Mouse (Mus musculus): ENCODE data around the gene Prkn. TPM values are rescaled to one million over a fixed set of nuclear protein-coding genes. Genes with fewer than 3 reads are reported as not detected.

The Prkn gene
- total and polyA plus RNA-seq, 3 experiments: 0.39 to 0.50 TPM; not detected in 1

DNA sequence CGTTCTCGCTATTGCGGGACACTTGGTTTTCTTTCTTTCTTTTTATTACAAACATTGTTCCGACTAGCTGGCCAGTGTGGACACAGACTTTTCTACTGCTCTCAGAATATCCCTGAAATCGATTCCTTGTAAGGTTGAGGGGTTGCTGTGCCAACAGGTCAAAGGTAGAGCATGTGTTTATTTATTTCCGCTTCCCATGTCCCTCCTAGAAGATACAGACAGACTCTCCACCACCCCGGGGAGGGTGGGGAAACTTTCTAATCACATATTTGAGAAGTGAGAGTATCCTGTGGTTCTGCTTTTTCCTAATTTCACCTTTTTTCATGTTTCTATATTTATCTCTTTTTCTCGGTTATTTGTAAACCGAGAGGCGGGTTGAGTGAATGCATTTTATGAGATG is 797.5 kb downstream of the Prkn start:
- no peaks in the 10 kb centered on the region for H3K4me1 ChIP-seq (ENCODE audit: control insufficient read depth in 1 of 2, insufficient read depth in 2 of 2, low read length in 2 of 2)
- H3K4me3 ChIP-seq (ENCODE audit: control insufficient read depth in 1 of 2, insufficient read depth in 1 of 2, low read depth in 2 of 2, low read length in 2 of 2): no peak overlapping the region
- H3K9me3 ChIP-seq (replicated peaks; ENCODE audit: insufficient read depth, low read length): no peaks in the 10 kb centered on the region
- no peak overlapping the region for H3K9ac ChIP-seq (ENCODE audit: control insufficient read depth, low read depth, low read length, poor library complexity, severe bottlenecking)
- DNase-seq (ENCODE audit: low read depth, low spot score): no peak
- H3K36me3 ChIP-seq (ENCODE audit: control insufficient read depth in 1 of 2, insufficient read depth in 2 of 2, low read length in 2 of 2): no peaks in the 10 kb centered on the region
- H3K27me3 ChIP-seq (ENCODE audit: control insufficient read depth in 1 of 2, insufficient read depth in 2 of 2, low read length in 2 of 2): no peaks in the 10 kb centered on the region
- H3K27ac ChIP-seq (ENCODE audit: control insufficient read depth, low read depth, low read length): no peak overlapping the region
- no peaks in the 10 kb centered on the region for H3K79me2 ChIP-seq (ENCODE audit: control insufficient read depth, insufficient read depth, low read length, poor library complexity)
- no peak for TF ChIP-seq POLR2A (IDR thresholded peaks at IDR 0.05; ENCODE audit: control insufficient read depth in 1 of 2, insufficient read depth in 1 of 2, low read depth in 1 of 2, low read length in 2 of 2, poor library complexity in 1 of 2)

GRCm38 (mm10) chr17:11638451-11638850 is 798.3 kb downstream of the Prkn start:
- no peak for DNase-seq (ENCODE audit: low read depth, low spot score)
- H3K36me3 ChIP-seq (ENCODE audit: control insufficient read depth in 1 of 2, insufficient read depth in 2 of 2, low read length in 2 of 2): no peaks in the 10 kb centered on the region
- no peaks in the 10 kb centered on the region for H3K9me3 ChIP-seq (replicated peaks; ENCODE audit: insufficient read depth, low read length)
- no peaks in the 10 kb centered on the region for H3K79me2 ChIP-seq (ENCODE audit: control insufficient read depth, insufficient read depth, low read length, poor library complexity)
- TF ChIP-seq MXI1 (IDR thresholded peaks at IDR 0.05; ENCODE audit: low read depth, low read length) (no peak), MEF2A (IDR thresholded peaks at IDR 0.05; ENCODE audit: extremely low read depth, insufficient replicate concordance, low read depth, low read length, poor library complexity, severe bottlenecking) (no peak), GATA1 (IDR thresholded peaks at IDR 0.05; ENCODE audit: low read depth, low read length) (no peak), NELFE (IDR thresholded peaks at IDR 0.05; ENCODE audit: low read depth, low read length) (no peak), POLR2A (IDR thresholded peaks at IDR 0.05; ENCODE audit: control insufficient read depth in 1 of 2, insufficient read depth in 1 of 2, low read depth in 1 of 2, low read length in 2 of 2, poor library complexity in 1 of 2) (no peak), SIN3A (IDR thresholded peaks at IDR 0.05; ENCODE audit: low read length) (no peak)
- no peak overlapping the region for H3K9ac ChIP-seq (ENCODE audit: control insufficient read depth, low read depth, low read length, poor library complexity, severe bottlenecking)
- no peaks in the 10 kb centered on the region for H3K27me3 ChIP-seq (ENCODE audit: control insufficient read depth in 1 of 2, insufficient read depth in 2 of 2, low read length in 2 of 2)
- H3K4me3 ChIP-seq (ENCODE audit: control insufficient read depth in 1 of 2, insufficient read depth in 1 of 2, low read depth in 2 of 2, low read length in 2 of 2): no peak overlapping the region
- H3K4me1 ChIP-seq (ENCODE audit: control insufficient read depth in 1 of 2, insufficient read depth in 2 of 2, low read length in 2 of 2): no peaks in the 10 kb centered on the region
- no peak overlapping the region for H3K27ac ChIP-seq (ENCODE audit: control insufficient read depth, low read depth, low read length)

DNA sequence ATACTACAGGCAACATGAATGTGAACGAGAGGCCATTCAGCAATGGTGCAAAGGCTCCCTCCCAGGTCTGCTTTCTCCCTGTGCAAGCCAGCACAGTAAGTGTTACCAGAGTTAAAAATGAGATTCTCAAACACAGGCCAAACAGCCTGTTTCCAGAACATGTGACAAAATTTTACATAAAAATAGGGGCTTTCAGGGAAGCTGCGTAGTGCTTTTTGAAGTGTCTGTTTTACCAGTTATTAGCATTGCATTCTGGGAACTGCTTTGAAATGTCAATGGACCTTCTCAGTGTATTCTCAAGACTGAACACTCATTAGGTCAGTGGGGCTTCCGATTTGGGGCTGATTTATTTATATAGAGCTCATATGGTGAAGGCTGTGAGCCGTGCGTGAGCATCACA is 799.6 kb downstream of the Prkn start:
- Histone ChIP-seq H3K27me3 (ENCODE audit: control insufficient read depth in 1 of 2, insufficient read depth in 2 of 2, low read length in 2 of 2) (no peaks in the 10 kb centered on the region), H3K4me3 (ENCODE audit: control insufficient read depth in 1 of 2, insufficient read depth in 1 of 2, low read depth in 2 of 2, low read length in 2 of 2) (no peak overlapping the region), H3K9ac (ENCODE audit: control insufficient read depth, low read depth, low read length, poor library complexity, severe bottlenecking) (no peak overlapping the region), H3K4me1 (ENCODE audit: control insufficient read depth in 1 of 2, insufficient read depth in 2 of 2, low read length in 2 of 2) (no peaks in the 10 kb centered on the region), H3K36me3 (ENCODE audit: control insufficient read depth in 1 of 2, insufficient read depth in 2 of 2, low read length in 2 of 2) (no peaks in the 10 kb centered on the region), H3K79me2 (ENCODE audit: control insufficient read depth, insufficient read depth, low read length, poor library complexity) (no peaks in the 10 kb centered on the region), H3K9me3 (replicated peaks; ENCODE audit: insufficient read depth, low read length) (no peaks in the 10 kb centered on the region), H3K27ac (ENCODE audit: control insufficient read depth, low read depth, low read length) (no peak overlapping the region)
- no peak for DNase-seq (ENCODE audit: low read depth, low spot score)
- TF ChIP-seq MAX (IDR thresholded peaks at IDR 0.05; ENCODE audit: low read length) (no peak), ZC3H11A (IDR thresholded peaks at IDR 0.05; ENCODE audit: low read depth, low read length) (no peak), SIN3A (IDR thresholded peaks at IDR 0.05; ENCODE audit: low read length) (no peak), EP300 (IDR thresholded peaks at IDR 0.05; ENCODE audit: low read depth in 1 of 2, low read length in 2 of 2) (no peak), ETS1 (IDR thresholded peaks at IDR 0.05; ENCODE audit: low read depth, low read length) (no peak), CHD2 (IDR thresholded peaks at IDR 0.05; ENCODE audit: low read length) (no peak), MXI1 (IDR thresholded peaks at IDR 0.05; ENCODE audit: low read depth, low read length) (no peak), CHD1 (IDR thresholded peaks at IDR 0.05; ENCODE audit: low read depth, low read length) (no peak), TBP (IDR thresholded peaks at IDR 0.05; ENCODE audit: low read depth, low read length) (no peak), ZKSCAN1 (IDR thresholded peaks at IDR 0.05; ENCODE audit: low read depth, low read length) (no peak), SMC3 (IDR thresholded peaks at IDR 0.05; ENCODE audit: low read depth, low read length) (no peak)

All from MEL (cell line).